Mouse (Mus musculus) liver, adult 2 months (tissue): Measurements from ENCODE around the gene Olfr769. TPM values are rescaled to one million over a fixed set of nuclear protein-coding genes. Genes with fewer than 3 reads are reported as not detected.
"Not testable (repeated sequence)": the region's sequence is repeated elsewhere in the genome, so short reads cannot be mapped to it uniquely, and the experiment has no call there.

Experiments
- DNase-seq: peaks from one replicate; pipeline ENCODE4 v3.0.0-alpha.2; 2011; ENCODE audit warnings: low read depth, low spot score; ENCODE audit errors: extremely low read depth
- H3K27ac ChIP-seq: fragments of 200-500 bp; replicated peaks from 2 replicates; pipeline ENCODE4 v1.5.1; 2012; ENCODE audit warnings: low read depth, mild to moderate bottlenecking, control low read depth, inconsistent platforms, low read length; ENCODE audit not compliant: insufficient read depth
- H3K27me3 ChIP-seq: fragments of 200-500 bp; 2 replicates; pipeline ENCODE4 v1.6.1; 2012; ENCODE audit warnings: mild to moderate bottlenecking, moderate library complexity, low read length, inconsistent platforms; ENCODE audit not compliant: control insufficient read depth, insufficient read depth
- H3K36me3 ChIP-seq: fragments of 200-500 bp; 2 replicates; pipeline ENCODE4 v1.6.1; 2012; ENCODE audit warnings: low read length, inconsistent platforms; ENCODE audit not compliant: control insufficient read depth, insufficient read depth
- H3K4me1 ChIP-seq: fragments of 200-500 bp; 2 replicates; pipeline ENCODE4 v1.6.1; 2011; ENCODE audit warnings: low read length; ENCODE audit not compliant: control insufficient read depth, insufficient read depth
- H3K4me3 ChIP-seq: fragments of 200-500 bp; 2 replicates; pipeline ENCODE4 v1.5.1; 2011; ENCODE audit warnings: low read depth, mild to moderate bottlenecking, control low read depth, low read length, moderate library complexity; ENCODE audit not compliant: insufficient read depth
- H3K79me2 ChIP-seq: fragments of 200-500 bp; 2 replicates; pipeline ENCODE4 v1.6.1; 2012; ENCODE audit warnings: inconsistent platforms, mild to moderate bottlenecking, low read length, moderate library complexity; ENCODE audit not compliant: control insufficient read depth, insufficient read depth
- H3K9ac ChIP-seq: fragments of 200-500 bp; 2 replicates; pipeline ENCODE4 v1.6.1; 2012; ENCODE audit warnings: low read depth, mild to moderate bottlenecking, control low read depth, inconsistent platforms, low read length
- CTCF ChIP-seq: fragments of 200-500 bp; IDR thresholded peaks from 2 replicates; pipeline ENCODE4 v1.5.1; 2011; ENCODE audit warnings: low read depth, low read length, control low read depth
- POLR2A ChIP-seq: fragments of 200-500 bp; IDR thresholded peaks from 2 replicates; pipeline ENCODE4 v1.6.1; 2011; ENCODE audit warnings: low read length, control low read depth; ENCODE audit not compliant: insufficient read depth; ENCODE audit errors: extremely low read depth
- WGBS: fragments of 180-500 bp; shearing (Covaris S2); methylation state at CpG from one replicate; pipeline ENCODE4 v1.1.7; 2018; 5-methylcytosine and 5-hydroxymethylcytosine counted together
- polyA plus RNA-seq: library from polyadenylated mRNA; depleted of rRNA; stranded (reverse); fragments of >200 nt; gene quantifications from 2 replicates; pipeline ENCODE4 v1.2.3, GENCODE M21; 2012; rRNA removed
- total RNA-seq: library from RNA; depleted of rRNA; stranded (reverse); fragments of >200 nt; gene quantifications from 2 replicates; pipeline ENCODE4 v1.2.3, GENCODE M21; 2014; rRNA removed

The Olfr769 gene
- total RNA-seq (not detected in 2 replicates), polyA plus RNA-seq (not detected in 2 replicates)

DNA sequence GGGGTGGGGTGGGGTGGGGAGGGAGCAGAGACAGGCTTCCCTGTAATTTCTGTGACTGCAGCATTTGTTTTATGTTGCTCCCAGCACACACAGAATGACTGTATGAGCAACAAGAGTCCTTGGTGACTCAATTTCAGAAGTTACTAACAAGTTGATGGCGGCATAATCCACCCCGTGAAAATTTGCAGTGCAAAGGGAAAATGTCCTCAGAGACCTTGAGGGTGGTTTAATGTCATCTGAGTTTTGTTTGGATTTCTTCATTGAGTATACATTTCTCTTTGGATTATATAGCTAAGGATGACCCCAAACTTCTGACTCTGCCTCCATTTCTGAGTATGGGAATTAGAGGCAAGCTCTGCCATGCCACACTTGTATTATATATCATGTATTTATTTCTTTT, at the start of gene Olfr769:
TSS of gene Olfr769 (minus strand) at position 101 of the 400 bp plus-strand sequence.
- TF ChIP-seq POLR2A (no peak), CTCF (no peak)
- no peak for DNase-seq
- Histone ChIP-seq H3K4me3 (no peak within 1 kb of the TSS), H3K4me1 (no peaks in the 10 kb centered on the region), H3K79me2 (no peaks in the 10 kb centered on the region), H3K27me3 (no peaks in the 10 kb centered on the region), H3K27ac (no peak within 1 kb of the TSS), H3K36me3 (no peaks in the 10 kb centered on the region), H3K9ac (no peak within 1 kb of the TSS)
- 83% methylated on average over 2 of the region's 2 CpGs for WGBS

GRCm38 (mm10) chr10:129164651-129165050, 47.0 kb upstream of the Olfr769 start, which contains the start of gene Olfr771:
Olfr771 (minus strand) TSS chr10:129164751.
- Histone ChIP-seq H3K9ac (no peak within 1 kb of the TSS), H3K27me3 (no peaks in the 10 kb centered on the region), H3K27ac (no peak within 1 kb of the TSS), H3K79me2 (no peaks in the 10 kb centered on the region), H3K4me3 (no peak within 1 kb of the TSS), H3K36me3 (no peaks in the 10 kb centered on the region), H3K4me1 (no peaks in the 10 kb centered on the region)
- TF ChIP-seq CTCF (no peak), POLR2A (no peak)
- 76% methylated on average over 1 of the region's 1 CpGs for WGBS
- DNase-seq = no peak

DNA sequence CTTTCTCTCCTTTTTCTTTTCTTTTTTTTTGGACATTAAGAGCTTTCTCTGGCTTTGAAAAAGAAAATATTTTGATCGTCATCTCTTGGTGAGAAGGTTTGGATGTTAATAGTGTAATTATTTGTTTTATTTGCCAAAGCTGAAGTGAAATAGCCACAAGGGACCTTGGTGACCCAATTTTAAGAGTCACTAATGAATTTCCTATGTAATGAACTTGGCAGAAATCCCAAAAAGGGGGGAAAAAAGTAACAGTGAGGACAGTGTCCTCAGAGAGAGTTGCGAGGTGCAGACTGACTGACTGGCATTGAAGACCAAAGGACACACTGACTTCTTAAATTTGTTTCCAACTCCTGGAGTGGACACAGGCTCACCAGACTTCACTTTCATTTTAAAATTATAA, 21.2 kb upstream of the Olfr769 start, which contains the start of gene Olfr770:
TSS of gene Olfr770 (minus strand) at position 101 of the 400 bp plus-strand sequence.
- Histone ChIP-seq H3K9ac (no peak within 1 kb of the TSS), H3K36me3 (no peaks in the 10 kb centered on the region), H3K79me2 (no peaks in the 10 kb centered on the region), H3K4me3 (no peak within 1 kb of the TSS), H3K4me1 (no peaks in the 10 kb centered on the region), H3K27ac (no peak within 1 kb of the TSS), H3K27me3 (no peaks in the 10 kb centered on the region)
- 75% methylated on average over 2 of the region's 2 CpGs for WGBS
- no peak for DNase-seq
- TF ChIP-seq CTCF (no peak), POLR2A (no peak)

- 88% methylated on average over 3 of the region's 3 CpGs for WGBS
- no peak for TF ChIP-seq POLR2A
- TF ChIP-seq CTCF = no peak
- H3K4me3 ChIP-seq = no peak overlapping the region
- no peaks in the 10 kb centered on the region for H3K36me3 ChIP-seq
- DNase-seq = no peak
- H3K27me3 ChIP-seq = no peaks in the 10 kb centered on the region
- no peak overlapping the region for H3K27ac ChIP-seq
- no peaks in the 10 kb centered on the region for H3K79me2 ChIP-seq
- no peaks in the 10 kb centered on the region for H3K4me1 ChIP-seq
- no peak overlapping the region for H3K9ac ChIP-seq
Observed at GRCm38 (mm10) chr10:129115146-129115545, 2.5 kb downstream of the Olfr769 start.

GRCm38 (mm10) chr10:129101231-129101630, 16.4 kb downstream of the Olfr769 start:
- TF ChIP-seq CTCF = no peak
- no peak for TF ChIP-seq POLR2A
- WGBS = 42% methylated on average over 3 of the region's 3 CpGs
- H3K4me3 ChIP-seq = no peak overlapping the region
- no peaks in the 10 kb centered on the region for H3K36me3 ChIP-seq
- DNase-seq = no peak
- H3K9ac ChIP-seq = no peak overlapping the region
- no peaks in the 10 kb centered on the region for H3K4me1 ChIP-seq
- no peaks in the 10 kb centered on the region for H3K79me2 ChIP-seq
- no peak overlapping the region for H3K27ac ChIP-seq
- H3K27me3 ChIP-seq = no peaks in the 10 kb centered on the region

GRCm38 (mm10) chr10:129099275-129099674, 18.4 kb downstream of the Olfr769 start, which contains the start of gene Olfr768:
Olfr768 (minus strand) TSS chr10:129099375.
- WGBS = 73% methylated on average over 1 of the region's 1 CpGs

DNA sequence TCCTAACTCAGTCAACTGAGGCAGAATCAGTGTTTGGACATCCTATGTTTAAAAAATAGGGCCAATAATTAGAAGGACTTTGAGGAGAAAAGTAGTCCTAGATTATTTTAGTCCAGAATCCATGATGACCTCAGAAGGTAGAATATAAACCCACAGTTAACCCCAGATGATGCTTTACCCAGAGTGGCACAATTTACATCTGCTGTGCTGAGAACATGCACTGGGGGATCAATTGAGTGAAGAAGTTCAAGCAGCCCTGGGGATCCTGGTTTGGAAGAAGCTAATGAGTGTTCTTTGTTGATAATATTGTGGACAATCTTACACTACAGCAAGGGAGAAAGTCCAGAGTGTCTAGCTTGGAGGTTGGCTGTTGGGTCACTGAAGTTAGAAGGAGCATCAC, 34.9 kb downstream of the Olfr769 start, which contains the start of gene Olfr767:
TSS of gene Olfr767 (minus strand) at position 101 of the 400 bp plus-strand sequence.
- not testable (repeated sequence) for H3K9ac ChIP-seq, H3K36me3 ChIP-seq, H3K4me1 ChIP-seq, H3K4me3 ChIP-seq, H3K27me3 ChIP-seq, DNase-seq, H3K27ac ChIP-seq, H3K79me2 ChIP-seq

More at GRCm38 (mm10) chr10:129099275-129099674, 18.4 kb downstream of the Olfr769 start, which contains the start of gene Olfr768:
- Histone ChIP-seq H3K27me3 (no peaks in the 10 kb centered on the region), H3K36me3 (no peaks in the 10 kb centered on the region), H3K27ac (no peak within 1 kb of the TSS), H3K9ac (no peak within 1 kb of the TSS), H3K79me2 (no peaks in the 10 kb centered on the region), H3K4me1 (no peaks in the 10 kb centered on the region), H3K4me3 (no peak within 1 kb of the TSS)
- DNase-seq = no peak
- TF ChIP-seq CTCF (no peak), POLR2A (no peak)
